Mouse (Mus musculus): ENCODE measurements around the gene Lamtor2. TPM values are rescaled to one million over a fixed set of nuclear protein-coding genes. Genes with fewer than 3 reads are reported as not detected.

The Lamtor2 gene
- total RNA-seq, 2 experiments from 2014 or later = 156 to 164 TPM

GRCm38 (mm10) chr3:88569093-88569492 is 16.2 kb upstream of the Lamtor2 start:
- DNase-seq (ENCODE audit: low spot score in 2 of 2) = no peak

GRCm38 (mm10) chr3:88568615-88569014 is 15.7 kb upstream of the Lamtor2 start:
- no peak for DNase-seq (ENCODE audit: low spot score in 2 of 2)

GRCm38 (mm10) chr3:88567892-88568291 is 15.0 kb upstream of the Lamtor2 start:
- no peak for DNase-seq (ENCODE audit: low spot score in 2 of 2)

- no peak for DNase-seq (ENCODE audit: low spot score in 2 of 2)
Observed at GRCm38 (mm10) chr3:88566536-88567061, 13.7 kb upstream of the Lamtor2 start.

DNA sequence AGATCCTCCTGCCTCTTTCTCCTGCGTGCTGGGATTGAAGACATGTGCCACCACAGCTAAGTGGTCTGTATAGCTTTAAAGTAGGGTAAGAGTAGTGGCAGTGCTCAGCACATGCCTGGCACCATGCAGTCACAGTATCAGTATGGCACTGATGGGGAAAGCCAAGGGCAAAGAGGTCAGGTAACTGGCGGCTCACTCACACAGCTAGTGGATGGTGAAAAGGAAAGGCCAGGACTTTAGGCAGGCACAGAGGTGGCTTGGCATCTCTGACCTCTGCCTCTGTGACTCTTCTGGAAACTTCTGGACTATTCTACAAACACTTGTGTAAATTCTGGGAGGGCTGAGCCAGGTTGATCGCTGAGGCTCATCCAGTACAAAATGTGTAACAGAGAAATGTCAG is 13.2 kb upstream of the Lamtor2 start:
- no peak for DNase-seq (ENCODE audit: low spot score in 2 of 2)

DNA sequence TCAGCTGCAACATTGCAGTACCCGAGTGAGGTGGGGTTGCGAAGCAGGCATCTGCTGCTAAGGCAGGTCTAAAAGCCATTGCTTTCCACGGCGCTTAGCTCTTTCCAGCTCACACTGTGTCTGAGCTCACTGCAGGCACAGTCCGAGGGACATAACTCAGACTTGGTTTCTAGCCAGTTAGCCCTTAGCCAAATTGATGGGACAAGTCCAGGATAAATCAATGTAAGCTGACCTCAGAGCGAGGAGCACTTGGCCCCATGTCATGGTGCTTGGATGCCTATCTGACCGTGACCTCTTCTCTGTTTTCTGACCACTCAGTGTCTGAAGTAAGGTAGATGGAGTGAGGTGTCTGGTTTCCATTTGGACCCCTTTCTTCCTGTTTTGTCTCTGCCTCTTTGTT is 11.1 kb upstream of the Lamtor2 start:
- no peak for DNase-seq (ENCODE audit: low spot score in 2 of 2)

DNA sequence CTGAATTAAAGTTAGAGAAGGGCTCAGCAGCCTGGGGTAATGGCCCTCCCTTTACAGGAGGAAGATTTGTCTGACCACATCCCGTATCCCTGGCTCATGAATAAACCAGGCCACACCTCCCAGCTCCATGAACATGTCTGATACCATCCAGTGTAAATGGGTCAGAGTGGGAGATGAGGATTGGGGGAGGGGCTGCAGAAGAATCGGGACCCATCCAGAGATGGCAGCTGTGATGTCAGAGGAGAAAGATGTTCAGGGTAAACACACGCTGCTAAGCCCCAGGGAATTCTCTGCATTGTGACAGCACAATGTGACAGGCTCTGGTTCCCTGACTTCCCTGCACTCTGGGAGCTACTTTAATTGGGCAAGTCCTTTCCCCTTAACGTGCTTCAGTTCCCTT is 10.6 kb upstream of the Lamtor2 start:
- DNase-seq (ENCODE audit: low spot score in 2 of 2) = no peak

- DNase-seq (ENCODE audit: low spot score in 2 of 2) = no peak
Observed at GRCm38 (mm10) chr3:88561989-88562388, 9.1 kb upstream of the Lamtor2 start.

- DNase-seq (ENCODE audit: low spot score in 2 of 2) = no peak
Observed at GRCm38 (mm10) chr3:88559596-88559995, 6.7 kb upstream of the Lamtor2 start.

GRCm38 (mm10) chr3:88556616-88557015 is 3.7 kb upstream of the Lamtor2 start:
- peak in 1 of 2 experiments; percentile 17 for DNase-seq (ENCODE audit: low spot score in 2 of 2)

DNA sequence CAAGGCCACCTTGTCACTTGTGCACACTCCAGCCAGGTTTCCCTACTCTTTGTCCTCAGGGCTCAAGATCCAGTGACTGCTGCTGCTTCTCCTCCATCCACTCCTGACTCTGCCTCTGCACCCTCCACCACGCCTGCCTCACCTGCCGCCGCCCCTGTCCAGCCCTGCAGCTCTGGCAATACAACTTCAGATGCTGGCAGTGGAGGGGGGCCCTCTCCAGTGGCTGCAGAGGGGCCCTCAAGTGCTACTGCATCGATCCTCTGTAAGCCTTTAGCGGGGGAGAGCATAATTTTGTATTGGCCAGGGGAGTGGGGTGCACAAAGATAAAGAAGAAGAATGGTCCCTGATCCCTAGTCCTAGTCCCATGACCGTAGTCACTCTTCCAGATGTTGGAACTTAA is 2.9 kb upstream of the Lamtor2 start:
- peak in 1 of 2 experiments; percentile 21 for DNase-seq (ENCODE audit: low spot score in 2 of 2)

GRCm38 (mm10) chr3:88555069-88555605 is 2.3 kb upstream of the Lamtor2 start:
- no peak for DNase-seq (ENCODE audit: low spot score in 2 of 2)

DNA sequence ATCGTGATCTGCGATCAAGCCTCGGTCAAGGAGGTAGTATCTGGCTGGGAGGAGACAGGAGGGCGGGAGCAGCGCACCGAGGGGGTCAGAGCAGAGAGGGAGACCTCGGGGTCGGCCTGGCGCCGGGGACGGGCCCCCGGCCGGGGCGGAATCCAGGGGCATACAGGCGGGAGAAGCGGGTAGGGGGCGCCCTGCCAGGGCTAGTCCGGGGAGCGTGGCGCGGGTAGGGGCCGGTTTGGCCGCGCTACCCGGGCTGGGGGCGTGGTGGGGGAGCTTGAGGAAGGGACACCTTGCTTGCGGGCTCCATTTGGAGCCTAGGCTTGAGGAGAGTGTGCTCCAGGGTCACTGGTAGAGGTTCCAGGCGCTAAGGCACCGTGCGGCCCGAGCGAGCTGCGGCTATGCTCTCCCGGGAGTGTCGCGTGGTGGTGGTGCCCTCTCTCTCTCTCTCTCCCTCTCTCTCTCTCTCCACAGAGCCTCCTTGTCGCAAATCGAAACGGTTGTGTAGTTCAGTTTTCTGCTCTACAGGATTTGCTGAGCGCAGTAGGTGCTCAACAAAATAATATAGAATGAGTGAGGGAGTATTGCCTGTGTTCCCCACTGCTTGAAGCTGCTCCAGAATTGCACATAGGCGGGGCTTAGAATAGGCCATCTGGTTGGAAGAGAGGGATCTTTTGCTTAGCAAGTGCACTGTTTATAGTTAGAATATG is 1.2 kb upstream of the Lamtor2 start:
- DNase-seq (ENCODE audit: low spot score in 2 of 2) = no peak

GRCm38 (mm10) chr3:88553525-88553879 is 628 bp upstream of the Lamtor2 start, which contains the start of gene Ubqln4:
TSS of gene Ubqln4 (plus strand) at chr3:88553758.
- DNase-seq (ENCODE audit: low spot score in 2 of 2) = peak; percentile 96 to 98

DNA sequence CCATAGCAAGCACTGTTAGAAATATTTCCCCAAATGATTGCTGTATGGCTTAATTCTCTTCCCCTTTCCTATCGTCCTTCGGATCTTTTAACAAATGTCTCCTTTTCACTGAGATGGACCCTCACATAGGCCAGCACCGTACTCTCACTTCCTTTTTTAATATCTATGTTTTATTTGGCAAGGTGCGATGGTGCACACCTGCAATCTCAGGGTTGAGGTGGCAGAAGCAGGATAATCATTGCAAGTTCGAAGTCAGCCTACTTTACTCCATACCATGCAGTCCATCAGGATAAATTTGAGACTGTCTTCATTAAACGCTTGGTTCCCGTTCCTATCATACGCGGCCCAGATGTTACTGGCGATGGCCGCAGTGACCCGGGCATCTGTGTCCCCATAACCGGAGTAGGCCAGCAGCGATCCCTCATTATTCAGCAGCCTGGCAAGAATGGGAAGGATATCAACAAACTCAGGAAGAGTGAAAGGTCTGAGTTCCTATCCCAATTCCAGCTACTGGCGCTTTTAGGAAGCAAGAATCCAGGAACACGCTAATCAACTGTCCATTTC is 710 bp downstream of the Lamtor2 start:
- no peak for DNase-seq (ENCODE audit: low spot score in 2 of 2)

GRCm38 (mm10) chr3:88551586-88551985 is 1.3 kb downstream of the Lamtor2 start:
- no peak for DNase-seq (ENCODE audit: low spot score in 2 of 2)

DNA sequence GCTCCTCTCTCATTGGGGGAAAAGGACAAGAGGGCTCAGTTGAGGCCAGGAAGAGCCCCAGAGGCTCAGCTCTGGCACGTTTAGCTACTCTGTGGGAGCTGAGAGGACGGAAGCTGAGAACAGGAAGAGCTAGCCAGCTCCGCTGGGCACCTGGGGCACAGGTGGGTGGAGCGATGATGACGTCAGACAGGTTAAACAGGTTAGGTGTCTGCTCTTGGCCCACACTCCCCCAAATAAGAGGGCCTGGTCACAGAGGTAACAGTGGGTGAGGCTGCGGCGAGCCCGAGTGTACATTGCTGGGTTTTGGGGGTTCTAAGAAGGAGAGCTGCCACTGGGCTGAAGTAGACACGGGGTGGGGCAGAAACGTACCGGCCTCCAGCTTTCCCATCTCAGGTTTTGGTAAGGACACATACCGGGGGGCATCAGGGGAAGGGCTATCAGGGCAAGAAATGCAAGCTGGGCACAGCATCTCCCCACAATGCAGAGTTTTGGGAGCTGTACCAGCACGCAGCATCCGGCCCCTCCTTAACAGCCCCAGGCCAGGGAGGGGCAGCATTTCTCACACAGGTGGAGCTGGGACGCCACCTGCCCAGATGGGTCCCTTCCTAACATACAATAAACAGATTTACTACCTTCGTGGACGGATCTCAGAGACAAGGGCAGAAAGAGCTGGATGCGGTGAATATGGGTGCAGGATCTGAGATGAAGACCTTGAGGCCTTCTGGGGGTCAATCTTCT is 4.5 kb downstream of the Lamtor2 start, which contains the start of gene Rab25:
Rab25 (minus strand) TSS at position 121 of the 738 bp plus-strand sequence.
- DNase-seq (ENCODE audit: low spot score in 2 of 2) = no peak

GRCm38 (mm10) chr3:88546674-88547418 is 6.0 kb downstream of the Lamtor2 start:
- no peak for DNase-seq (ENCODE audit: low spot score in 2 of 2)

DNA sequence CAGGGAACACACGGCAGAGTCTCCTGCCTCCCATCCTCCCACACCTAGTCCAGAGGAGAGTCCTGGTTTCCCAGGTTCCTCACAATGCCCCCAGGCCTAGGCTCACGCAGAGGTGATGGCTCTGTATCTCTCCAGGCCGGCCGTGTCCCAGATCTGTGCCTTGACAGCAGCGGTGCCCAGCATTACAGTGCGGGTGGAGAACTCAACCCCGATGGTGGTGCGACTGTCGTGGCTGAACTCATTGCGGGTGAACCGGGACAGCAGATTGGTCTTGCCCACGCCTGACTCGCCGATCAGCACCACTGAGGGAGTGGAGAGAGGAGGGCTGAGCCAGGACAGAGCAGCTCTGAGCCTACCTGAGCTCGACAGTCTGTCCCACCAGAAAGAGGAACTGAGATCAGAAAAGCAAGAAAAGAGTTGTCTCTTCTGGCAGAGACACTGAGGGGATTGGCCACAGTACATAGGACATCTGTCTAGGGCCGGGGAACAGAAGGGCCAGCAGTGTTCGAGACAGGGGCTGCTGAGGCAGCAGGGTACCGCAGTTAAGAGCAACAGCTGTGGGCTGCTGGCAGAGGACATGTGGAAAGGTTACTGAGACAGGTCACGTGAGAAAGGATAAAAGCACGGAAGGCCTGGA is 7.8 kb downstream of the Lamtor2 start:
- no peak for DNase-seq (ENCODE audit: low spot score in 2 of 2)

- DNase-seq (ENCODE audit: low spot score in 2 of 2) = no peak
Observed at GRCm38 (mm10) chr3:88544514-88544913, 8.4 kb downstream of the Lamtor2 start.

All from adrenal gland, adult 18-20 months (tissue).